Mouse (Mus musculus) kidney, adult 8-10 months (tissue): ENCODE measurements around the gene Tmprss12.
A peak's percentile ranks its signal among the peaks of the same experiment; 100 is the strongest.
"Not testable (repeated sequence)": the region's sequence is repeated elsewhere in the genome, so short reads cannot be mapped to it uniquely, and the experiment has no call there.

ENCODE experiments used
- DNase-seq, 2 experiments: peaks; one replicate each; pipeline ENCODE4 v3.0.0; 2022

The Tmprss12 gene

GRCm38 (mm10) chr15:100328089-100328488 lies 47.5 kb downstream of the Tmprss12 start:
- DNase-seq: peak in 1 of 2 experiments; percentile 46

GRCm38 (mm10) chr15:100329336-100329735 lies 48.7 kb downstream of the Tmprss12 start:
- not testable (repeated sequence) for DNase-seq

- no peak for DNase-seq
Measured at GRCm38 (mm10) chr15:100330739-100331138, 50.1 kb downstream of the Tmprss12 start.

- not testable (repeated sequence) for DNase-seq
Measured at GRCm38 (mm10) chr15:100332077-100332961, 51.7 kb downstream of the Tmprss12 start.

- no peak for DNase-seq
Measured at GRCm38 (mm10) chr15:100334629-100335028, 54.0 kb downstream of the Tmprss12 start, which contains the start of gene Mettl7a3. Gene Mettl7a3 (plus strand): TSS chr15:100334929.

GRCm38 (mm10) chr15:100337328-100337727 lies 56.7 kb downstream of the Tmprss12 start:
- not testable (repeated sequence) for DNase-seq

GRCm38 (mm10) chr15:100337847-100338246 lies 57.2 kb downstream of the Tmprss12 start:
- DNase-seq: peak; percentile 61 to 84

- peak in 1 of 2 experiments; percentile 55 for DNase-seq
Measured at GRCm38 (mm10) chr15:100341314-100341980, 60.8 kb downstream of the Tmprss12 start.
